Mouse (Mus musculus): ENCODE measurements around the gene Ubxn10. TPM values are rescaled to one million over a fixed set of nuclear protein-coding genes. Genes with fewer than 3 reads are reported as not detected.
A peak's percentile ranks its signal among the peaks of the same experiment; 100 is the strongest.

Gene Ubxn10
- total RNA-seq (2014; rRNA removed) (under 0.01 and 0.07 TPM in 2 replicates), polyA plus RNA-seq (2012; rRNA removed) (0.05 and 0.06 TPM in 2 replicates)

DNA sequence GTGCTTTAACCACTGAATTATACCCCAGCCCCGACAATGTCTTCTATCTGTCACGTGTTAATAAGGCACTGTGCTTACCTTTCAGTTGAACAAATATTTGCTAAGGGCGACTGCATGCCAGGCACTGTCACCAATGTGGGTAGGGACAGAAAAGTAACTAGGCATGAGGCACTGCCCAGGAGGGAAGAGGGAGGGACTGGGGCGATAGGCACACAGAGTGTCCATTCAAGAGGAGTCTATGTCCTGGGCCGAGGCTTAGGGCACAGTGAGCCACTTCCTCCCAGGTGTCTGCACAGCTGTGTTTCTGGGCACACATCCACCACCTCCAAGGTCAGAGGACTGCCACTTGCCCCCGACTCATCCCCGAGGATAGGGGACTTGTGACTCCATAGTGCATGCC is at the start of gene Ubxn10:
Gene Ubxn10 (minus strand): TSS at position 137 of the 400 bp plus-strand sequence.
- H3K4me1 ChIP-seq (ENCODE audit: control insufficient read depth, insufficient read depth, low read length), result peaks cover 4% of the 10 kb centered on the region; the same call in 1 of the 2 replicates
- no peak for TF ChIP-seq CTCF (IDR thresholded peaks at IDR 0.05; ENCODE audit: low read depth, low read length)
- H3K27ac ChIP-seq (replicated peaks; ENCODE audit: insufficient read depth, low read depth, low read length), result no peak within 1 kb of the TSS

DNA sequence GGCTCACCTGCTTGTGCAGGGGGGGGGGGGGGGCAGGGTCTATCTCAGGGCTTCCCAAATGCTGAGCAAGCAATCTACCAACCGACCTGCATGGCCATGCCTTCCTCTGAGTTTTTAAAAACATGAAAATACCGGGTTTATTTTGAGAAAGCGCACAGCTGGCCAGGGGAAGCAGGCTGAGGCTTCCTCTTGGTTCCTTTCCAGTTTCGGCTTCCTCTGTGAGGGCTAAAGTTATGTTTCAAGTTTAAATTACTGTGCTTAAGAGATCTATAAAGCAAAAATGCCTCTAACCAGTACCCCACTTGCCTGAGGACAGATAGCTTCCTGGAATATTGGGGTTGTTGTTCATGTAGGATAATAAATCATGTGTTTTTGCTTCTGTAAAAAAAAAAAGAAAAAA is 49.2 kb upstream of the Ubxn10 start:
- no peaks in the 10 kb centered on the region for H3K27me3 ChIP-seq (ENCODE audit: control insufficient read depth, insufficient read depth, low read length)
- no peaks in the 10 kb centered on the region for H3K4me1 ChIP-seq (ENCODE audit: control insufficient read depth, insufficient read depth, low read length)
- no peak overlapping the region for H3K4me3 ChIP-seq (ENCODE audit: insufficient read depth, low read depth, low read length)
- WGBS, result 54% methylated on average over 4 of the region's 4 CpGs
- no peak for DNase-seq (ENCODE audit: extremely low read depth, low read depth, low spot score)
- H3K9ac ChIP-seq (ENCODE audit: low read depth, low read length), result no peak overlapping the region
- TF ChIP-seq CTCF (IDR thresholded peaks at IDR 0.05; ENCODE audit: low read depth, low read length) (no peak), POLR2A (IDR thresholded peaks at IDR 0.05; ENCODE audit: extremely low read depth, insufficient read depth, low read length) (no peak)
- no peaks in the 10 kb centered on the region for H3K79me2 ChIP-seq (ENCODE audit: control insufficient read depth, insufficient read depth, low read length)
- H3K36me3 ChIP-seq (ENCODE audit: control insufficient read depth, insufficient read depth, low read length), result no peaks in the 10 kb centered on the region
- no peak overlapping the region; the same call in 1 of the 2 replicates for H3K27ac ChIP-seq (replicated peaks; ENCODE audit: insufficient read depth, low read depth, low read length)

More for the DNA sequence above, at the start of gene Ubxn10:
- Histone ChIP-seq H3K79me2 (ENCODE audit: control insufficient read depth, insufficient read depth, low read length) (no peaks in the 10 kb centered on the region), H3K9ac (ENCODE audit: low read depth, low read length) (no peak within 1 kb of the TSS), H3K36me3 (ENCODE audit: control insufficient read depth, insufficient read depth, low read length) (no peaks in the 10 kb centered on the region), H3K27me3 (ENCODE audit: control insufficient read depth, insufficient read depth, low read length) (no peaks in the 10 kb centered on the region), H3K4me3 (ENCODE audit: insufficient read depth, low read depth, low read length) (no peak within 1 kb of the TSS)
- peak; percentile 72 for DNase-seq (ENCODE audit: extremely low read depth, low read depth, low spot score)
- 32% methylated on average over 7 of the region's 7 CpGs for WGBS

DNA sequence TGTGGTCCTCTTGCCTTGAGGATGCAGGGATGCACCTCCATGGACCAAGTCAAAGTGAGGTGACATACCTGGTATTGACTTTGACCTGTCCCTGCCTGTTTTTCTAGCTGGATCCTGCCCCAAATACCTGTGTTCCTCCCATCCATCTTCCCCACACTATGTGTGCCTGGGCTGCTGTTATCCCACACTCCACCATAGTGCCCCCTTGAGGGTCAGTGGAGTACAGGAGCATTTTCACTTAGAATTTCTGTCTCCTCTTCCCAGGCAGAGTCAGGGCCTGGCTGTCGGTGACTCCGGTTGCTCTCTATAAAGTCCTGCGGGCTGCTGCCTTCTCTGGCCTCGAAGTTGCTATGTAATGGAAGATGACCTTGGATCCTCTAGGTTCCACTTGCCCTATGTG is 48.8 kb upstream of the Ubxn10 start:
- H3K9ac ChIP-seq (ENCODE audit: low read depth, low read length), result no peak overlapping the region
- TF ChIP-seq POLR2A (IDR thresholded peaks at IDR 0.05; ENCODE audit: extremely low read depth, insufficient read depth, low read length) (no peak), CTCF (IDR thresholded peaks at IDR 0.05; ENCODE audit: low read depth, low read length) (0 out of 2 replicates have a peak, but pooled peaks have one; percentile 6)
- 37% methylated on average over 4 of the region's 4 CpGs for WGBS
- H3K4me1 ChIP-seq (ENCODE audit: control insufficient read depth, insufficient read depth, low read length), result no peaks in the 10 kb centered on the region
- no peak overlapping the region for H3K4me3 ChIP-seq (ENCODE audit: insufficient read depth, low read depth, low read length)
- no peaks in the 10 kb centered on the region for H3K27me3 ChIP-seq (ENCODE audit: control insufficient read depth, insufficient read depth, low read length)
- H3K79me2 ChIP-seq (ENCODE audit: control insufficient read depth, insufficient read depth, low read length), result no peaks in the 10 kb centered on the region
- no peak overlapping the region; the same call in 1 of the 2 replicates for H3K27ac ChIP-seq (replicated peaks; ENCODE audit: insufficient read depth, low read depth, low read length)
- H3K36me3 ChIP-seq (ENCODE audit: control insufficient read depth, insufficient read depth, low read length), result no peaks in the 10 kb centered on the region
- DNase-seq (ENCODE audit: extremely low read depth, low read depth, low spot score), result no peak

DNA sequence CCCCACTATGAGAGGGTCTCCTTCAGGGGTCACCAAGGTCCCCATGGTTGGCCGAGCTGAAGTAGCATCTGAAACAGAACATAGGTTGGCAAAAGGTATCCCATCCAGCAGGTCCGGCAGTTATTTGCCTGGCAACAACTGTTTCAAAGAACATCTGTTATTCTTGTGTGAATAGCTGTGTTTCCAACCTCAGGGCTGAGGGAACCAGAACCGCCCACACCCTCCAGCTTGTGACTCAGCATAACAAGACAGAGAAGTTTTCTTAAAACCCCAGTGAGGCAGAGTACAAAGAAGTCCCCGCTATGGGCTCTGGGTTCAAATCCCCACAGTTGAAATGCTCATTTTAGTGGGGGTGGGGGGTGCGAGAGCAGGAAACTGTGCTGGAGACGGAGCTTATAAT is 45.1 kb upstream of the Ubxn10 start:
- Histone ChIP-seq H3K79me2 (ENCODE audit: control insufficient read depth, insufficient read depth, low read length) (no peaks in the 10 kb centered on the region), H3K36me3 (ENCODE audit: control insufficient read depth, insufficient read depth, low read length) (no peaks in the 10 kb centered on the region), H3K9ac (ENCODE audit: low read depth, low read length) (no peak overlapping the region), H3K27me3 (ENCODE audit: control insufficient read depth, insufficient read depth, low read length) (no peaks in the 10 kb centered on the region), H3K4me3 (ENCODE audit: insufficient read depth, low read depth, low read length) (no peak overlapping the region), H3K27ac (replicated peaks; ENCODE audit: insufficient read depth, low read depth, low read length) (no peak overlapping the region), H3K4me1 (ENCODE audit: control insufficient read depth, insufficient read depth, low read length) (no peaks in the 10 kb centered on the region)
- no peak for DNase-seq (ENCODE audit: extremely low read depth, low read depth, low spot score)
- WGBS, result 86% methylated on average over 6 of the region's 6 CpGs
- TF ChIP-seq POLR2A (IDR thresholded peaks at IDR 0.05; ENCODE audit: extremely low read depth, insufficient read depth, low read length) (no peak), CTCF (IDR thresholded peaks at IDR 0.05; ENCODE audit: low read depth, low read length) (no peak)

DNA sequence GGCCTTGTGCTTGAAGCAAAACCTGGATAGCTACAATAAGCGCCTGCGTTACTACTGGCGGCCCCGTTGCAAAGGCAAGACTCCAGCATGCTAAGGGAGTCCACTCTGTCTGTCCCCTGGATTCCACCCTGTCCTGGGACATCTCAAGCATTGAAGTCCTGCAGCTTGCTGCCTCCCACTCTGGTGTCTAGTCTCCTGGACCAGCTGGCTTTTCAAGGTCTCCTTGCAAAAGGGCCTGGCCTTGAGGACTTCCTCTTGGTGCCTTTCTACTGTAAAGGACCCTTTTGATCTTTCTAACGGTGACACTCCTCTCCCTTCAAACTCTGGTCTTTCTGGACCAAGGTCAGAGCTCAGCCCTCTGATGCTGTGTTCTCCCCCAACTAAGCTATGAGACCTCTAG is 43.3 kb upstream of the Ubxn10 start:
- Histone ChIP-seq H3K27ac (replicated peaks; ENCODE audit: insufficient read depth, low read depth, low read length) (no peak overlapping the region), H3K9ac (ENCODE audit: low read depth, low read length) (no peak overlapping the region), H3K36me3 (ENCODE audit: control insufficient read depth, insufficient read depth, low read length) (no peaks in the 10 kb centered on the region), H3K4me3 (ENCODE audit: insufficient read depth, low read depth, low read length) (no peak overlapping the region), H3K27me3 (ENCODE audit: control insufficient read depth, insufficient read depth, low read length) (no peaks in the 10 kb centered on the region), H3K79me2 (ENCODE audit: control insufficient read depth, insufficient read depth, low read length) (no peaks in the 10 kb centered on the region), H3K4me1 (ENCODE audit: control insufficient read depth, insufficient read depth, low read length) (no peaks in the 10 kb centered on the region)
- TF ChIP-seq POLR2A (IDR thresholded peaks at IDR 0.05; ENCODE audit: extremely low read depth, insufficient read depth, low read length) (no peak), CTCF (IDR thresholded peaks at IDR 0.05; ENCODE audit: low read depth, low read length) (no peak)
- DNase-seq (ENCODE audit: extremely low read depth, low read depth, low spot score), result no peak
- WGBS, result 80% methylated on average over 5 of the region's 5 CpGs

DNA sequence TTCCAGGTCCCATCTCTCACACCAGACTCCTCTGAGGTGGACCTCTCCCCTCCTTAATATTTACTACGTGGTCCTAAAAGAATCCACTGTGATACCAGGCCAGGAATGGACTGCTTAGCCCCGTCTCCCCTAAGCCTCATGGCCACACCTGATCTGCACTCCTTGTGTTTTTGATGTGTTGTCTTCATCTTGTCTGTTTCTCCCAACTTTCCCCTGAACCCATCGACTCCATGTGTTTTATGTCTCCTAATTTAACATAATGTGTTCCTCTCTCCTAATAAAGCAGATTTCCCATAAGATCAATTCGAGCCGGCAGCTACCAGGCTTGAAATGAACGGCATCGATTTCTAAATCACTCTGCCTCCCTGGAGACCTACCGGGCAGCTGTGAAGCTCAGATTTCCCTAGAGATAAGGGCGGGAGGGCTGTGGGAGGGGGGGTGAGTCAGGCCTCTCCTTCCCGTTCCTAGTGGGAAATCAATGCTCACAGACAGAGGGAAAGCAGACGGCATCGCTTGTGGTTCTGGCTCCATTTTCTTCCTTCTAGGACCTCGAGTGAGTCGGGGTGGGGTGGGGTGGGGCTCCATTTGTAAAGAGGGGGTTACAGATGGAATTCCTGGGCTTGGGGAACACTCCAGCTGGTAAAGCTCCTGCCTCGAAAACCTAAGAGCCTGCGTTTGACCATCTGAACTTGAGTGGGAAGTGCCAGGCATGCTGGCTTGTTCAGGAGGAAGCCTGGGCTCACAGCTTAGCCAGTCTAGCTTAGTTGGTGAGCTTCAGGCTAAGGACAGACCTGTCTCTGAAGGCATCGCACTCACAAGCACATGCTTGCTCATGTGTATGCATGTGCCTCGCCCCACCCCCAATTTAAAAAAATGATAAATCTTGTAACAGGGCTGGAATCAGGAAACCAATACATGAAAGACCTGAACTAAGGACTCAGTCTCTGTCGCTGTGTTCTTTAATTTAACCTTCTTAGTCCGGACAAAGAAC is 40.7 kb upstream of the Ubxn10 start:
- WGBS, result 33% methylated on average over 20 of the region's 20 CpGs
- no peak for TF ChIP-seq POLR2A (IDR thresholded peaks at IDR 0.05; ENCODE audit: extremely low read depth, insufficient read depth, low read length)
- no peak for TF ChIP-seq CTCF (IDR thresholded peaks at IDR 0.05; ENCODE audit: low read depth, low read length)
- no peaks in the 10 kb centered on the region for H3K36me3 ChIP-seq (ENCODE audit: control insufficient read depth, insufficient read depth, low read length)
- DNase-seq (ENCODE audit: extremely low read depth, low read depth, low spot score), result no peak
- no peaks in the 10 kb centered on the region for H3K4me1 ChIP-seq (ENCODE audit: control insufficient read depth, insufficient read depth, low read length)
- no peak overlapping the region for H3K27ac ChIP-seq (replicated peaks; ENCODE audit: insufficient read depth, low read depth, low read length)
- no peaks in the 10 kb centered on the region for H3K27me3 ChIP-seq (ENCODE audit: control insufficient read depth, insufficient read depth, low read length)
- no peak overlapping the region for H3K9ac ChIP-seq (ENCODE audit: low read depth, low read length)
- no peak overlapping the region for H3K4me3 ChIP-seq (ENCODE audit: insufficient read depth, low read depth, low read length)
- H3K79me2 ChIP-seq (ENCODE audit: control insufficient read depth, insufficient read depth, low read length), result no peaks in the 10 kb centered on the region

Data from liver, adult 2 months (tissue).